Mouse (Mus musculus) cortical plate, adult 2 months (tissue): ENCODE data around the gene Fancd2. TPM values are rescaled to one million over a fixed set of nuclear protein-coding genes. Genes with fewer than 3 reads are reported as not detected.
A peak's percentile ranks its signal among the peaks of the same experiment; 100 is the strongest.

Source experiments
- H3K27ac ChIP-seq: fragments of 200-500 bp; 2 replicates; pipeline ENCODE4 v1.5.1; 2012; ENCODE audit warnings: low read length, control low read depth, inconsistent platforms; ENCODE audit not compliant: insufficient read depth
- H3K4me1 ChIP-seq: fragments of 200-500 bp; 2 replicates; pipeline ENCODE4 v1.6.1; 2011; ENCODE audit warnings: low read length; ENCODE audit not compliant: control insufficient read depth, insufficient read depth
- H3K4me3 ChIP-seq: fragments of 200-500 bp; 2 replicates; pipeline ENCODE4 v1.5.1; 2011; ENCODE audit warnings: mild to moderate bottlenecking, low read length, control low read depth; ENCODE audit not compliant: insufficient read depth
- CTCF ChIP-seq: fragments of 200-500 bp; IDR thresholded peaks from 2 replicates; pipeline ENCODE4 v1.5.1; 2011; ENCODE audit warnings: mild to moderate bottlenecking, control low read depth, low read length; ENCODE audit not compliant: insufficient read depth; ENCODE audit errors: extremely low read depth
- POLR2A ChIP-seq: fragments of 200-500 bp; IDR thresholded peaks from 2 replicates; pipeline ENCODE4 v1.6.1; 2011; ENCODE audit warnings: mild to moderate bottlenecking, low read length, control low read depth; ENCODE audit not compliant: insufficient read depth; ENCODE audit errors: extremely low read depth
- polyA plus RNA-seq: library from polyadenylated mRNA; depleted of rRNA; stranded (reverse); fragments of >200 nt; gene quantifications from 2 replicates; pipeline ENCODE4 v1.2.3, GENCODE M21; 2012; rRNA removed

The Fancd2 gene
- 4.2 and 4.3 TPM in 2 replicates for polyA plus RNA-seq

- TF ChIP-seq CTCF = no peak
- TF ChIP-seq POLR2A = peak; percentile 70; the same call in 1 of the 2 replicates
- Histone ChIP-seq H3K4me3 (peak within 1 kb of the TSS; percentile 99), H3K4me1 (peaks cover 1% of the 10 kb centered on the region; the same call in 1 of the 2 replicates), H3K27ac (peak within 1 kb of the TSS; percentile 31)
Observed at GRCm38 (mm10) chr6:113530932-113531839, at the start of gene Fancd2, which contains the start of gene Emc3. Gene Fancd2 (plus strand): TSS chr6:113531682. Gene Emc3 (minus strand): TSS chr6:113531652.

- H3K27ac ChIP-seq = peak overlapping the region; percentile 87
- peaks cover 2% of the 10 kb centered on the region for H3K4me1 ChIP-seq
- peak overlapping the region; percentile 93 for H3K4me3 ChIP-seq
- no peak for TF ChIP-seq CTCF
- TF ChIP-seq POLR2A = no peak
Observed at GRCm38 (mm10) chr6:113482477-113483099, 48.9 kb upstream of the Fancd2 start.

GRCm38 (mm10) chr6:113483100-113483615 lies 48.3 kb upstream of the Fancd2 start, which contains the start of gene Creld1:
Gene Creld1 (plus strand): TSS chr6:113483297.
- peak within 1 kb of the TSS; percentile 93 for H3K4me3 ChIP-seq
- H3K27ac ChIP-seq = peak within 1 kb of the TSS; percentile 87
- TF ChIP-seq CTCF = no peak
- TF ChIP-seq POLR2A = peak; percentile 50; the same call in 1 of the 2 replicates
- H3K4me1 ChIP-seq = peaks cover 2% of the 10 kb centered on the region

- Histone ChIP-seq H3K4me1 (peaks cover 2% of the 10 kb centered on the region), H3K27ac (peak overlapping the region; percentile 82), H3K4me3 (peak overlapping the region; percentile 93)
- no peak for TF ChIP-seq POLR2A
- TF ChIP-seq CTCF = no peak
Observed at GRCm38 (mm10) chr6:113483729-113484128, 47.8 kb upstream of the Fancd2 start.

- TF ChIP-seq POLR2A (no peak), CTCF (no peak)
- Histone ChIP-seq H3K4me1 (peaks cover 5% of the 10 kb centered on the region), H3K27ac (no peak overlapping the region), H3K4me3 (no peak overlapping the region)
Observed at GRCm38 (mm10) chr6:113487125-113487576, 44.3 kb upstream of the Fancd2 start.

GRCm38 (mm10) chr6:113489410-113489809 lies 42.1 kb upstream of the Fancd2 start:
- TF ChIP-seq POLR2A (no peak), CTCF (no peak)
- Histone ChIP-seq H3K27ac (no peak overlapping the region), H3K4me1 (peaks cover 5% of the 10 kb centered on the region), H3K4me3 (no peak overlapping the region)

- H3K4me3 ChIP-seq = no peak overlapping the region
- peak overlapping the region; percentile 39; the same call in 1 of the 2 replicates for H3K27ac ChIP-seq
- TF ChIP-seq POLR2A = no peak
- no peak for TF ChIP-seq CTCF
- peaks cover 3% of the 10 kb centered on the region; the same call in 1 of the 2 replicates for H3K4me1 ChIP-seq
Observed at GRCm38 (mm10) chr6:113492101-113492864, 39.2 kb upstream of the Fancd2 start.

GRCm38 (mm10) chr6:113494258-113494788 lies 37.2 kb upstream of the Fancd2 start:
- TF ChIP-seq CTCF (peak; percentile 47), POLR2A (no peak; the same call in 1 of the 2 replicates)
- Histone ChIP-seq H3K27ac (peak overlapping the region; percentile 53; the same call in 1 of the 2 replicates), H3K4me1 (peaks cover 3% of the 10 kb centered on the region; the same call in 1 of the 2 replicates), H3K4me3 (0 out of 2 replicates have a peak overlapping the region, but pooled peaks have one; percentile 4)
